Mouse (Mus musculus) embryonic fibroblast, embryonic 13.5 days (primary cell): ENCODE data around the gene Nav2.

Experiments
- CTCF ChIP-seq: IDR thresholded peaks from 2 replicates; pipeline ENCODE4 v1.5.1; 2011; ENCODE audit warnings: mild to moderate bottlenecking, control low read depth, low read length, moderate library complexity, borderline replicate concordance; ENCODE audit not compliant: insufficient read depth
- POLR2A ChIP-seq: IDR thresholded peaks from 2 replicates; pipeline ENCODE4 v1.6.1; 2011; ENCODE audit warnings: low read depth, mild to moderate bottlenecking, control low read depth, low read length, moderate library complexity

GRCm38 (mm10) chr7:49527925-49528324 is 619.4 kb downstream of the Nav2 start:
- no peak for TF ChIP-seq CTCF
- TF ChIP-seq POLR2A = no peak
